Comparison of ENCODE assay signal across 12 mouse cellular contexts in the genomic region with DNA sequence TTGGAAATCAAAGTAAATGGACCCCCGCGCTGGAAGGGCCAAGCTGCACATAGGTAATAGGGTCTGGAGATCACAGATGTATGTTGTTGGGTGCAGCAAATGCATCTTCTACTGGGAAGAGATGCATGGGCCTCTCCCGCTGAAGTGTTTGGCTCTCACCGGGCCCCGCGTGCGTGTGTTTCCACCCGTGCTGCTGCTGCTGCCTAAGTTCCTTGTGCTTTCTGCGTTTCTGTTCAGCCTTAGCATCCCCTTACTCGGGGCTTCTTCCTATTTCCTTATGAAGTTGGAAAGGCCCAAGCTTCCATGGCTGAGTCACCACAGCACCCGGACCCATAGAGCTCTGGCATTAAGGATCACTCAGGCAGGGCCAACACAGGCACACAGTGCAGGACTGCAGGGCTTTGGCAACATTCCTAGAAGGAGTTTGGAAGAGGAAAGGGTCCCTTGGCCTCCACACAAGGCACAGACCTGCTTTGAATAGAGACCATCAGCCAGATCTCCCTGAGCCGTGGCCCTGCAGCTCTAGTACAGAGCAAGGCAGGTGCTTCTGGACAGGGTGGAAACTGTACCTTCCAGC.
DNase-seq lines count a peak whose midpoint lies in the region; ATAC-seq and TF ChIP-seq lines count a peak whose summit lies in the region.
"Had no signal": no experiment of that assay in that cellular context is flagged by ENCODE, and none has a peak within 500 bp of the region (broad histone marks: within the 10 kb centered on the region; RNA-seq: fewer than 3 reads in every experiment).

No protein-coding gene starts in this region.

- peak overlapping the region; percentile 73 for H3K27ac ChIP-seq in neural tube, embryonic 11.5 days (ENCODE audit: low read depth, low read length)
- H3K27ac ChIP-seq in forebrain, embryonic 12.5 days, result peak overlapping the region; percentile 97
- peak overlapping the region; percentile 62; the same call in 1 of the 2 replicates for H3K27ac ChIP-seq in hindbrain, postnatal 0 days
- no peak overlapping the region for H3K27ac ChIP-seq in neural tube, embryonic 14.5 days (ENCODE audit: low read depth, low read length)
- H3K27ac ChIP-seq: kidney, postnatal 0 days; liver, embryonic 13.5 days had no signal

- peak overlapping the region; percentile 26 for H3K9ac ChIP-seq in neural tube, embryonic 11.5 days (ENCODE audit: low read length)
- H3K9ac ChIP-seq in forebrain, embryonic 12.5 days, result 0 out of 2 replicates have a peak overlapping the region, but pooled peaks have one; percentile 12
- no peak overlapping the region for H3K9ac ChIP-seq in hindbrain, postnatal 0 days (replicated peaks; ENCODE audit: low read length)
- H3K9ac ChIP-seq in neural tube, embryonic 14.5 days (replicated peaks; ENCODE audit: low read depth, low read length), result no peak overlapping the region
- H3K9ac ChIP-seq: liver, embryonic 13.5 days had no signal

- peaks cover 23% of the 10 kb centered on the region for H3K4me1 ChIP-seq in neural tube, embryonic 11.5 days (ENCODE audit: control insufficient read depth, insufficient read depth, low read length)
- peaks cover 89% of the 10 kb centered on the region for H3K4me1 ChIP-seq in forebrain, embryonic 12.5 days
- H3K4me1 ChIP-seq in hindbrain, postnatal 0 days (ENCODE audit: insufficient read depth, low read length), result peaks cover 16% of the 10 kb centered on the region
- H3K4me1 ChIP-seq in neural tube, embryonic 14.5 days (ENCODE audit: control insufficient read depth, insufficient read depth, low read length), result peaks cover 10% of the 10 kb centered on the region; the same call in 1 of the 2 replicates

- TF ChIP-seq CTCF in hindbrain, postnatal 0 days (IDR thresholded peaks at IDR 0.05; ENCODE audit: low read depth), result no peak

- no peak for DNase-seq in neural tube, embryonic 11.5 days (ENCODE audit: low spot score)
- no peak for DNase-seq in neural tube, embryonic 10.5 days (ENCODE audit: extremely low spot score, low spot score)
- DNase-seq in hindbrain, postnatal 0 days (ENCODE audit: low spot score), result peak; percentile 70
- no peak for DNase-seq in gastrocnemius, postnatal 25 days
- no peak for DNase-seq in gastrocnemius, adult 8-10 months (ENCODE audit: low spot score in 2 of 2)
- DNase-seq in cerebellum, postnatal 36 days, result no peak
- DNase-seq: heart, adult 18-20 months; liver, embryonic 13.5 days; thymus, postnatal 36 days had no signal

- H3K27me3 ChIP-seq in neural tube, embryonic 11.5 days (ENCODE audit: control insufficient read depth, insufficient read depth, low read length), result no peaks in the 10 kb centered on the region
- 0 out of 2 replicates have a peak, but pooled peaks cover 3% of the 10 kb centered on the region for H3K27me3 ChIP-seq in forebrain, embryonic 12.5 days
- H3K27me3 ChIP-seq in hindbrain, postnatal 0 days (ENCODE audit: insufficient read depth, low read length), result no peaks in the 10 kb centered on the region
- no peaks in the 10 kb centered on the region for H3K27me3 ChIP-seq in neural tube, embryonic 14.5 days (ENCODE audit: control insufficient read depth, insufficient read depth, low read length)

- no peaks in the 10 kb centered on the region for H3K9me3 ChIP-seq in neural tube, embryonic 11.5 days (ENCODE audit: control insufficient read depth, low read length)
- H3K9me3 ChIP-seq in forebrain, embryonic 12.5 days, result no peaks in the 10 kb centered on the region
- H3K9me3 ChIP-seq in hindbrain, postnatal 0 days (ENCODE audit: low read length), result no peaks in the 10 kb centered on the region
- no peaks in the 10 kb centered on the region for H3K9me3 ChIP-seq in neural tube, embryonic 14.5 days (ENCODE audit: control insufficient read depth, low read length)
- H3K9me3 ChIP-seq: liver, embryonic 13.5 days had no signal

- H3K4me2 ChIP-seq in neural tube, embryonic 11.5 days (ENCODE audit: low read depth), result no peak overlapping the region
- H3K4me2 ChIP-seq in forebrain, embryonic 12.5 days, result peak overlapping the region; percentile 10; the same call in 1 of the 2 replicates
- H3K4me2 ChIP-seq in hindbrain, postnatal 0 days (ENCODE audit: low read depth, low read length), result no peak overlapping the region
- H3K4me2 ChIP-seq in neural tube, embryonic 14.5 days (ENCODE audit: low read depth, low read length), result no peak overlapping the region
- H3K4me2 ChIP-seq: liver, embryonic 13.5 days had no signal

- ATAC-seq in neural tube, embryonic 11.5 days (ENCODE audit: insufficient read depth, low FRiP score, low TSS enrichment), result peak; percentile 9
- peak; percentile 7; the same call in 1 of the 2 replicates for ATAC-seq in forebrain, embryonic 12.5 days (ENCODE audit: low FRiP score)
- peak; percentile 39; the same call in 1 of the 2 replicates for ATAC-seq in hindbrain, postnatal 0 days
- peak; percentile 6; the same call in 1 of the 2 replicates for ATAC-seq in neural tube, embryonic 14.5 days (ENCODE audit: low read depth)

- H3K36me3 ChIP-seq in neural tube, embryonic 11.5 days (ENCODE audit: control insufficient read depth, insufficient read depth, low read length), result no peaks in the 10 kb centered on the region
- peaks cover 43% of the 10 kb centered on the region for H3K36me3 ChIP-seq in forebrain, embryonic 12.5 days (replicated peaks)
- H3K36me3 ChIP-seq in hindbrain, postnatal 0 days (ENCODE audit: insufficient read depth, low read length), result no peaks in the 10 kb centered on the region
- no peaks in the 10 kb centered on the region for H3K36me3 ChIP-seq in neural tube, embryonic 14.5 days (ENCODE audit: control insufficient read depth, insufficient read depth, low read length)
- H3K36me3 ChIP-seq: liver, embryonic 13.5 days had no signal

- WGBS in neural tube, embryonic 11.5 days, result 48% methylated on average over 12 of the region's 12 CpGs
- WGBS in forebrain, embryonic 12.5 days, result 9% methylated on average over 12 of the region's 12 CpGs
- 22% methylated on average over 12 of the region's 12 CpGs for WGBS in hindbrain, postnatal 0 days
- 29% methylated on average over 12 of the region's 12 CpGs for WGBS in neural tube, embryonic 14.5 days

- no peak overlapping the region for H3K4me3 ChIP-seq in neural tube, embryonic 11.5 days (ENCODE audit: low read depth, low read length)
- H3K4me3 ChIP-seq in forebrain, embryonic 12.5 days (replicated peaks), result no peak overlapping the region
- no peak overlapping the region for H3K4me3 ChIP-seq in hindbrain, postnatal 0 days (ENCODE audit: low read length)
- no peak overlapping the region for H3K4me3 ChIP-seq in neural tube, embryonic 14.5 days (ENCODE audit: low read depth, low read length)
- H3K4me3 ChIP-seq: liver, embryonic 13.5 days had no signal

Comparison
In these comparisons a context has a peak if more than half of its experiments do, and no peak if none do; other contexts are left out.
1. H3K9ac ChIP-seq: peak in neural tube, embryonic 11.5 days (single experiment) and forebrain, embryonic 12.5 days (single experiment); none in hindbrain, postnatal 0 days (single experiment) and neural tube, embryonic 14.5 days (single experiment).
2. Peak in every context shown above with its lines, with median percentiles within 50 percentile points of each other: ATAC-seq.